In the genomic region with DNA sequence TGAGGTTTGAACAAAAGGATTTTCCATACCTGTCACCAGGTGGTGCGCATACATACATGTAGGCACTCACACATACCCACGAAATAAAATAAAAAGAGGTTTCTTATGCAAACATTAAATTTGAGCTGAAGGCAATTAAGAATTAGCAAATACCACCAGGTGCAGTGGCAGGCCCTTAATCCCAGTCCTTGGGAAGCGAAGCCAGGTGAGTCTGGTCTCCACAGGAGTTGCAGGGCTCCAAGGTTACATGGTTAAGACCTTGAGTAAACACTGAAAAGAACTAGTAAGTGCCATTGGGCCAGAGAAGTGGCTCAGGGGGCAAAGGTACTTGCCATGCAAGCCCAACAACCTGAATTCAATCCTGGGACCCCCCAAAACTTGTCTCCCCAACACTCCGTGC, we compare ENCODE assay signal across 18 mouse cellular contexts. TPM values are rescaled to one million over a fixed set of nuclear protein-coding genes. Genes with fewer than 3 reads are reported as not detected.
"Had no signal": no experiment of that assay in that cellular context is flagged by ENCODE, and none has a peak within 500 bp of the region (broad histone marks: within the 10 kb centered on the region; RNA-seq: fewer than 3 reads in every experiment).

No protein-coding gene starts in this region.

- H3K36me3 ChIP-seq: kidney, embryonic 15.5 days; liver, embryonic 13.5 days; midbrain, embryonic 10.5 days; midbrain, embryonic 13.5 days had no signal

- H3K9me3 ChIP-seq: kidney, embryonic 15.5 days; liver, embryonic 13.5 days; midbrain, embryonic 10.5 days; midbrain, embryonic 13.5 days had no signal

- DNase-seq: kidney, adult 11 months; kidney, adult 8-10 months; kidney, postnatal 10 days; kidney, postnatal 36 days; layer of hippocampus, postnatal 36 days; liver, embryonic 13.5 days; thymus, adult 18-20 months; thymus, postnatal 36 days had no signal

- H3K9ac ChIP-seq: kidney, embryonic 15.5 days; liver, embryonic 13.5 days; midbrain, embryonic 13.5 days had no signal

- ATAC-seq: hindbrain, postnatal 0 days; inflammation-experienced regulatory T-cells, adult 6 months; midbrain, embryonic 13.5 days; midbrain, embryonic 16.5 days had no signal

- H3K4me2 ChIP-seq: kidney, embryonic 15.5 days; liver, embryonic 13.5 days; midbrain, embryonic 13.5 days had no signal

- H3K4me1 ChIP-seq: midbrain, embryonic 10.5 days had no signal

- H3K27ac ChIP-seq: hindbrain, postnatal 0 days; kidney, embryonic 15.5 days; left cerebral cortex, adult 2 months; liver, embryonic 13.5 days; midbrain, embryonic 10.5 days; midbrain, embryonic 13.5 days had no signal

- H3K27me3 ChIP-seq: megakaryocyte, embryonic 14.5 days had no signal

- H3K4me3 ChIP-seq: kidney, embryonic 15.5 days; left cerebral cortex, adult 2 months; liver, embryonic 13.5 days; megakaryocyte, embryonic 14.5 days; midbrain, embryonic 10.5 days; midbrain, embryonic 13.5 days; myocyte had no signal

RNA-seq across cellular contexts. Expression of a gene that starts 26.6 kb away (rescaled TPM):
- polyA plus RNA-seq: inflammation-experienced regulatory T-cells, adult 6 months; liver, adult 2 months; liver, embryonic 13.5 days had no signal
